Mouse (Mus musculus): Measurements from ENCODE around the gene Parm1. TPM values are rescaled to one million over a fixed set of nuclear protein-coding genes. Genes with fewer than 3 reads are reported as not detected.

The Parm1 gene
- polyA plus RNA-seq, 1 experiment, result 0.29 TPM

DNA sequence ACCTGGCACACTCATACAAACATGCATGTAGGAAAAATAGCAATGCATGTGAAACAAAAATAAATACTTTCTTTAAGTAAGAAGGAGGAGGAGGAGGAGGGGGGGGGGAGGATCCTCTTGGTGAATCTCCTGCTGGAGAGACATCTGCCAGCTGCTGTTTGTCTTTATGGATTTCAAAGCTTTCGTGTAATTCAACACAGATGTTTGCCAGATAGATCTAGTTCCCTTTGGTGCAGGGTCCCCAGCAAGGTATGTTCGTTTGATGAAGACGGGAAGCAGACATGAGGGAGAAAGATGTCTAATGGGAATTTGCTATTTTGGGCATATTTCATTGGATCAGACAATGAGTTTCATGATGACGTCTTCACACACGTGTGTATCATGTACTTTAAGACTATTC lies 23.0 kb upstream of the Parm1 start:
- TF ChIP-seq FOSL1 (IDR thresholded peaks at IDR 0.05; ENCODE audit: insufficient read depth, low read length, poor library complexity, severe bottlenecking) (no peak), CEBPB (IDR thresholded peaks at IDR 0.05; ENCODE audit: low read depth) (no peak), MYOG (IDR thresholded peaks at IDR 0.05; ENCODE audit: control insufficient read depth, extremely low read depth, insufficient read length) (no peak), MAX (IDR thresholded peaks at IDR 0.05) (no peak), USF1 (IDR thresholded peaks at IDR 0.05; ENCODE audit: low read depth) (no peak), MYOD1 (IDR thresholded peaks at IDR 0.05; ENCODE audit: control insufficient read depth, insufficient read length, low read depth) (no peak), CTCF (IDR thresholded peaks at IDR 0.05; ENCODE audit: control insufficient read depth, insufficient read depth, insufficient read length) (no peak)
- H3K36me3 ChIP-seq (ENCODE audit: control insufficient read depth, insufficient read depth), result no peaks in the 10 kb centered on the region
- H3K27me3 ChIP-seq (ENCODE audit: control insufficient read depth, insufficient read depth, insufficient read length), result no peaks in the 10 kb centered on the region
- H3K79me3 ChIP-seq (ENCODE audit: low read depth), result no peaks in the 10 kb centered on the region
- no peaks in the 10 kb centered on the region for H3K79me2 ChIP-seq (ENCODE audit: control insufficient read depth, insufficient read depth)
- no peak overlapping the region for H3K4me3 ChIP-seq (ENCODE audit: insufficient read depth, poor library complexity, severe bottlenecking)
- no peak overlapping the region for H3ac ChIP-seq (ENCODE audit: control insufficient read depth, insufficient read length, low read depth)

- Histone ChIP-seq H3K79me3 (ENCODE audit: low read depth) (no peaks in the 10 kb centered on the region), H3ac (ENCODE audit: control insufficient read depth, insufficient read length, low read depth) (no peak overlapping the region), H3K27me3 (ENCODE audit: control insufficient read depth, insufficient read depth, insufficient read length) (no peaks in the 10 kb centered on the region), H3K79me2 (ENCODE audit: control insufficient read depth, insufficient read depth) (no peaks in the 10 kb centered on the region), H3K36me3 (ENCODE audit: control insufficient read depth, insufficient read depth) (no peaks in the 10 kb centered on the region), H3K4me3 (ENCODE audit: insufficient read depth, poor library complexity, severe bottlenecking) (no peak overlapping the region)
- TF ChIP-seq MAX (IDR thresholded peaks at IDR 0.05), result no peak
- TF ChIP-seq CTCF (IDR thresholded peaks at IDR 0.05; ENCODE audit: control insufficient read depth, insufficient read depth, insufficient read length), result no peak
- no peak for TF ChIP-seq MYOD1 (IDR thresholded peaks at IDR 0.05; ENCODE audit: control insufficient read depth, insufficient read length, low read depth)
- TF ChIP-seq USF1 (IDR thresholded peaks at IDR 0.05; ENCODE audit: low read depth), result no peak
- no peak for TF ChIP-seq FOSL1 (IDR thresholded peaks at IDR 0.05; ENCODE audit: insufficient read depth, low read length, poor library complexity, severe bottlenecking)
- no peak for TF ChIP-seq MYOG (IDR thresholded peaks at IDR 0.05; ENCODE audit: control insufficient read depth, extremely low read depth, insufficient read length)
- TF ChIP-seq CEBPB (IDR thresholded peaks at IDR 0.05; ENCODE audit: low read depth), result no peak
These were observed 16.1 kb upstream of the Parm1 start for GRCm38 (mm10) chr5:91501361-91501760.

- no peaks in the 10 kb centered on the region for H3K36me3 ChIP-seq (ENCODE audit: control insufficient read depth, insufficient read depth)
- H3K27me3 ChIP-seq (ENCODE audit: control insufficient read depth, insufficient read depth, insufficient read length), result no peaks in the 10 kb centered on the region
- H3K4me3 ChIP-seq (ENCODE audit: insufficient read depth, poor library complexity, severe bottlenecking), result no peak overlapping the region
- TF ChIP-seq CTCF (IDR thresholded peaks at IDR 0.05; ENCODE audit: control insufficient read depth, insufficient read depth, insufficient read length), result no peak
- no peak for TF ChIP-seq MYOG (IDR thresholded peaks at IDR 0.05; ENCODE audit: control insufficient read depth, extremely low read depth, insufficient read length)
- TF ChIP-seq FOSL1 (IDR thresholded peaks at IDR 0.05; ENCODE audit: insufficient read depth, low read length, poor library complexity, severe bottlenecking), result no peak
- TF ChIP-seq USF1 (IDR thresholded peaks at IDR 0.05; ENCODE audit: low read depth), result no peak
- TF ChIP-seq MAX (IDR thresholded peaks at IDR 0.05), result no peak
- no peak for TF ChIP-seq CEBPB (IDR thresholded peaks at IDR 0.05; ENCODE audit: low read depth)
- TF ChIP-seq MYOD1 (IDR thresholded peaks at IDR 0.05; ENCODE audit: control insufficient read depth, insufficient read length, low read depth), result no peak
- no peaks in the 10 kb centered on the region for H3K79me2 ChIP-seq (ENCODE audit: control insufficient read depth, insufficient read depth)
- H3K79me3 ChIP-seq (ENCODE audit: low read depth), result no peaks in the 10 kb centered on the region
- no peak overlapping the region for H3ac ChIP-seq (ENCODE audit: control insufficient read depth, insufficient read length, low read depth)
These were observed 15.0 kb upstream of the Parm1 start for GRCm38 (mm10) chr5:91502366-91502765.

GRCm38 (mm10) chr5:91504320-91504922 lies 13.0 kb upstream of the Parm1 start:
- Histone ChIP-seq H3K79me2 (ENCODE audit: control insufficient read depth, insufficient read depth) (no peaks in the 10 kb centered on the region), H3K79me3 (ENCODE audit: low read depth) (no peaks in the 10 kb centered on the region), H3K36me3 (ENCODE audit: control insufficient read depth, insufficient read depth) (no peaks in the 10 kb centered on the region), H3ac (ENCODE audit: control insufficient read depth, insufficient read length, low read depth) (no peak overlapping the region), H3K4me3 (ENCODE audit: insufficient read depth, poor library complexity, severe bottlenecking) (no peak overlapping the region), H3K27me3 (ENCODE audit: control insufficient read depth, insufficient read depth, insufficient read length) (no peaks in the 10 kb centered on the region)
- TF ChIP-seq CEBPB (IDR thresholded peaks at IDR 0.05; ENCODE audit: low read depth) (no peak), CTCF (IDR thresholded peaks at IDR 0.05; ENCODE audit: control insufficient read depth, insufficient read depth, insufficient read length) (no peak), FOSL1 (IDR thresholded peaks at IDR 0.05; ENCODE audit: insufficient read depth, low read length, poor library complexity, severe bottlenecking) (no peak), USF1 (IDR thresholded peaks at IDR 0.05; ENCODE audit: low read depth) (no peak), MYOD1 (IDR thresholded peaks at IDR 0.05; ENCODE audit: control insufficient read depth, insufficient read length, low read depth) (no peak), MYOG (IDR thresholded peaks at IDR 0.05; ENCODE audit: control insufficient read depth, extremely low read depth, insufficient read length) (no peak), MAX (IDR thresholded peaks at IDR 0.05) (no peak)

GRCm38 (mm10) chr5:91517077-91517476 lies 338 bp upstream of the Parm1 start:
- Histone ChIP-seq H3K36me3 (ENCODE audit: control insufficient read depth, insufficient read depth) (no peaks in the 10 kb centered on the region), H3K27me3 (ENCODE audit: control insufficient read depth, insufficient read depth, insufficient read length) (peaks cover 17% of the 10 kb centered on the region), H3K79me2 (ENCODE audit: control insufficient read depth, insufficient read depth) (no peaks in the 10 kb centered on the region), H3ac (ENCODE audit: control insufficient read depth, insufficient read length, low read depth) (no peak overlapping the region), H3K79me3 (ENCODE audit: low read depth) (no peaks in the 10 kb centered on the region), H3K4me3 (ENCODE audit: insufficient read depth, poor library complexity, severe bottlenecking) (no peak overlapping the region)
- no peak for TF ChIP-seq CTCF (IDR thresholded peaks at IDR 0.05; ENCODE audit: control insufficient read depth, insufficient read depth, insufficient read length)

GRCm38 (mm10) chr5:91518302-91518790 lies 931 bp downstream of the Parm1 start:
- Histone ChIP-seq H3K79me3 (ENCODE audit: low read depth) (no peaks in the 10 kb centered on the region), H3K27me3 (ENCODE audit: control insufficient read depth, insufficient read depth, insufficient read length) (peaks cover 17% of the 10 kb centered on the region), H3K4me3 (ENCODE audit: insufficient read depth, poor library complexity, severe bottlenecking) (peak overlapping the region; percentile 6), H3K36me3 (ENCODE audit: control insufficient read depth, insufficient read depth) (no peaks in the 10 kb centered on the region), H3K79me2 (ENCODE audit: control insufficient read depth, insufficient read depth) (no peaks in the 10 kb centered on the region), H3ac (ENCODE audit: control insufficient read depth, insufficient read length, low read depth) (no peak overlapping the region)
- TF ChIP-seq FOSL1 (IDR thresholded peaks at IDR 0.05; ENCODE audit: insufficient read depth, low read length, poor library complexity, severe bottlenecking), result no peak
- no peak for TF ChIP-seq MAX (IDR thresholded peaks at IDR 0.05)
- TF ChIP-seq MYOD1 (IDR thresholded peaks at IDR 0.05; ENCODE audit: control insufficient read depth, insufficient read length, low read depth), result no peak
- no peak for TF ChIP-seq MYOG (IDR thresholded peaks at IDR 0.05; ENCODE audit: control insufficient read depth, extremely low read depth, insufficient read length)
- TF ChIP-seq CEBPB (IDR thresholded peaks at IDR 0.05; ENCODE audit: low read depth), result no peak
- no peak for TF ChIP-seq CTCF (IDR thresholded peaks at IDR 0.05; ENCODE audit: control insufficient read depth, insufficient read depth, insufficient read length)
- no peak for TF ChIP-seq USF1 (IDR thresholded peaks at IDR 0.05; ENCODE audit: low read depth)

All from C2C12 (cell line).